Mouse (Mus musculus): Measurements from ENCODE around the gene Gpr27. TPM values are rescaled to one million over a fixed set of nuclear protein-coding genes. Genes with fewer than 3 reads are reported as not detected.

Gene Gpr27
- total and polyA plus RNA-seq, 3 experiments: not detected

DNA sequence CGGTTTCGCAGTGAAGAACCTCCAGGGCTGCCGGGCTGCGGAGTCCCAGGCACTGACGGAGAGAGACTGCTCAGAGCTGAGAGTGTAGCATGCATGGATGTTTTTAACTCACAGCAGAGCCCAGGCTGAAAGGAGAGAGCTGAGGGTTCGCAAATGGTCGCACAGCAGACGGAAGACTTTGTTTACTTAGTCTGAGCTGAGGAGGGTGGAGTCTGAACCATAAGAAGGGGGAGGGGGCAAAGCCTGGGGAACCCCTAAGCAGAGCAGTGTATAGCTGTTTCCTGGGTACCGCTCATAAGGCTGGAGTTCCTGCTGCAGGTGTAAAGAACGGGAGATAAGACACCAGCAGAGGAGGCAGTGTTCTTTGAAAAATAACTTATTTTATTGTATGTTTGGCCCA lies 46.1 kb upstream of the Gpr27 start:
- no peak overlapping the region for H3K4me3 ChIP-seq (replicated peaks in 1 of 3; ENCODE audit: low read depth in 2 of 3, low read length in 2 of 3, poor library complexity in 1 of 3)
- in situ Hi-C loops (cut with MboI; ENCODE audit: low pct_ligation_motif_present, low pct_unique_long_range_greater_than_20kb, low sequenced_read_pairs): no loop called here
- no peaks in the 10 kb centered on the region for H3K79me2 ChIP-seq (replicated peaks; ENCODE audit: control insufficient read depth, extremely low read depth, insufficient read depth, poor library complexity, severe bottlenecking)
- peaks cover 0 to 29% of the 10 kb centered on the region in 2 experiments; a peak in 2 of 4 replicates for H3K4me1 ChIP-seq (ENCODE audit: control insufficient read depth in 1 of 2, insufficient read depth in 2 of 2)
- H3K9ac ChIP-seq (ENCODE audit: insufficient read depth, low read depth): no peak overlapping the region
- dilution Hi-C loops (cut with MboI; ENCODE audit: extremely low pct_ligation_motif_present, extremely low pct_unique_long_range_greater_than_20kb, low sequenced_read_pairs): no loop called here
- peaks cover 5 to 61% of the 10 kb centered on the region in 2 experiments for H3K36me3 ChIP-seq (replicated peaks in 1 of 2; ENCODE audit: control insufficient read depth in 1 of 2, insufficient read depth in 1 of 2, low read length in 1 of 2)
- no peaks in the 10 kb centered on the region for H3K27me3 ChIP-seq (replicated peaks)
- DNase-seq (ENCODE audit: extremely low read depth): no peak
- H3K9me3 ChIP-seq (replicated peaks; ENCODE audit: low read length): peaks cover 2% of the 10 kb centered on the region
- H3K4me2 ChIP-seq (ENCODE audit: insufficient read depth, low read depth, poor library complexity, severe bottlenecking): no peak overlapping the region
- TF ChIP-seq MAZ (IDR thresholded peaks at IDR 0.05; ENCODE audit: low read depth, low read length): no peak
- TF ChIP-seq EP300 (IDR thresholded peaks at IDR 0.05; ENCODE audit: low read length): no peak
- TF ChIP-seq ZKSCAN1 (IDR thresholded peaks at IDR 0.05; ENCODE audit: borderline replicate concordance, low read depth, low read length): no peak
- TF ChIP-seq NRF1 (IDR thresholded peaks at IDR 0.05; ENCODE audit: low read depth, low read length): no peak
- no peak for TF ChIP-seq E2F4 (IDR thresholded peaks at IDR 0.05; ENCODE audit: insufficient replicate concordance, low read depth, low read length)
- TF ChIP-seq TCF12 (IDR thresholded peaks at IDR 0.05; ENCODE audit: low read depth, low read length): no peak
- TF ChIP-seq MXI1 (IDR thresholded peaks at IDR 0.05; ENCODE audit: low read depth, low read length): no peak
- no peak for TF ChIP-seq NELFE (IDR thresholded peaks at IDR 0.05; ENCODE audit: low read depth, low read length)
- no peak for TF ChIP-seq ETS1 (conservative IDR thresholded peaks at IDR 0.05; ENCODE audit: low read depth, low read length)
- no peak for TF ChIP-seq MAFK (IDR thresholded peaks at IDR 0.05; ENCODE audit: insufficient replicate concordance, low read length)
- no peak for TF ChIP-seq HCFC1 (IDR thresholded peaks at IDR 0.05; ENCODE audit: low read depth, low read length)
- TF ChIP-seq ZNF384 (IDR thresholded peaks at IDR 0.05; ENCODE audit: low read depth, low read length): no peak
- TF ChIP-seq USF2 (conservative IDR thresholded peaks at IDR 0.05; ENCODE audit: low read depth, low read length): no peak
- TF ChIP-seq SIN3A (IDR thresholded peaks at IDR 0.05; ENCODE audit: low read length): no peak
- TF ChIP-seq TBP (conservative IDR thresholded peaks at IDR 0.05; ENCODE audit: low read depth, low read length): no peak
- no peak for TF ChIP-seq JUN (IDR thresholded peaks at IDR 0.05; ENCODE audit: insufficient read depth, low read depth, low read length)
- TF ChIP-seq IRF4 (IDR thresholded peaks at IDR 0.05; ENCODE audit: low read depth, low read length): no peak
- H3K27ac ChIP-seq (ENCODE audit: insufficient read depth, low read depth): no peak overlapping the region

DNA sequence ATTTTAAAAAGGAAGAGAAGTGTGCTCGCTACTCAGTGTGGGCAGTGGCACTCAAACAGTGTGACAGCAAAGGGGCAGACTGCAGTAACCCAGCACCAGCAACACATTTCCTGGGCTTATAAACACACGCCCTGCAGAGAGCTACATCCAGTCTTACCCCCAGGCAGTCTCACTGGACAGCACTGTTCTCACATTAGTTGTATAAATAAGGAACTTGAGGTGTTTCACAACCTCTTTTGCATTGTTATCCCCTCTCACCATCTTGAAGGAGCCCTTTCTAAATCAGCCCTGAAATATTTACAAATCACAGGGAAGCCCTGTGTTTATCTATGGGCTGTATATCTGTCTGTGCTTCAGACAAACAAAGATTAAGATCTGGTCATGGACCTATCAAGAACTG lies 43.2 kb upstream of the Gpr27 start:
- no peak overlapping the region for H3K4me2 ChIP-seq (ENCODE audit: insufficient read depth, low read depth, poor library complexity, severe bottlenecking)
- no peak for DNase-seq (ENCODE audit: extremely low read depth)
- no peaks in the 10 kb centered on the region for H3K79me2 ChIP-seq (replicated peaks; ENCODE audit: control insufficient read depth, extremely low read depth, insufficient read depth, poor library complexity, severe bottlenecking)
- TF ChIP-seq ZNF384 (IDR thresholded peaks at IDR 0.05; ENCODE audit: low read depth, low read length): no peak
- TF ChIP-seq ZKSCAN1 (IDR thresholded peaks at IDR 0.05; ENCODE audit: borderline replicate concordance, low read depth, low read length): no peak
- no peak for TF ChIP-seq POLR2A (IDR thresholded peaks at IDR 0.05; ENCODE audit: low read depth, low read length)
- no peak for TF ChIP-seq NRF1 (IDR thresholded peaks at IDR 0.05; ENCODE audit: low read depth, low read length)
- in situ Hi-C loops (cut with MboI; ENCODE audit: low pct_ligation_motif_present, low pct_unique_long_range_greater_than_20kb, low sequenced_read_pairs) (no loop called here), dilution Hi-C loops (cut with MboI; ENCODE audit: extremely low pct_ligation_motif_present, extremely low pct_unique_long_range_greater_than_20kb, low sequenced_read_pairs) (no loop called here)
- no peaks in the 10 kb centered on the region for H3K27me3 ChIP-seq (replicated peaks)
- H3K4me3 ChIP-seq (replicated peaks in 1 of 3; ENCODE audit: low read depth in 2 of 3, low read length in 2 of 3, poor library complexity in 1 of 3): no peak overlapping the region
- peaks cover 0 to 56% of the 10 kb centered on the region in 2 experiments; a peak in 2 of 4 replicates for H3K4me1 ChIP-seq (ENCODE audit: control insufficient read depth in 1 of 2, insufficient read depth in 2 of 2)
- H3K9ac ChIP-seq (ENCODE audit: insufficient read depth, low read depth): no peak overlapping the region
- H3K9me3 ChIP-seq (replicated peaks; ENCODE audit: low read length): peaks cover 2% of the 10 kb centered on the region
- H3K36me3 ChIP-seq (replicated peaks in 1 of 2; ENCODE audit: control insufficient read depth in 1 of 2, insufficient read depth in 1 of 2, low read length in 1 of 2): peaks cover 5 to 49% of the 10 kb centered on the region in 2 experiments
- H3K27ac ChIP-seq (ENCODE audit: insufficient read depth, low read depth): no peak overlapping the region

Data from CH12.LX (cell line).